Mouse (Mus musculus): ENCODE results near the gene Macrod2. TPM values are rescaled to one million over a fixed set of nuclear protein-coding genes. Genes with fewer than 3 reads are reported as not detected.

The Macrod2 gene
- polyA plus RNA-seq, 2 experiments: 2.1 to 7.7 TPM

DNA sequence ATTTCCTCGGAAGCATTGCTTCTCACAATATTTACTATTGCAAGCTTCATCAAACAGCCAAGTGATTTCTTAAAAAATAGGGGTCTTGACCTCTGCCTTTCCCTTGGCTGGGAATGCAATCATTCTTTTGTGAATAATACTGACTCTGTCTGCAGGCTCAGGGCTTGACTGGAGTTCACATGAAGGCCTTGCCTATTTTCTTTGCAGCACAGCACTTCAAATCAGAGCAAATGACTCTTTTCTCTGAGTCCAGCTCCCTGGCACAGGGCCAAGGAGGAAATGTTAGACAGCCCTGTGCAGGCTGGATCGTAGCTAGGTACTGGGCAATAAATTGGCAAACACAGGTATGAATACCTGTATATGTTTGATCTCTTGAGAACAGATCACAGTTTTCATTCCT lies 1464.1 kb downstream of the Macrod2 start:
- no peaks in the 10 kb centered on the region for H3K4me1 ChIP-seq (replicated peaks; ENCODE audit: control insufficient read depth in 2 of 2, insufficient read depth in 2 of 2, low read length in 1 of 2)
- H3K4me3 ChIP-seq (ENCODE audit: insufficient read depth in 1 of 2, low read depth in 2 of 2, low read length in 2 of 2): no peak overlapping the region
- H3K9ac ChIP-seq (replicated peaks): no peak overlapping the region
- H3K27me3 ChIP-seq (ENCODE audit: control insufficient read depth, insufficient read depth, low read length): no peaks in the 10 kb centered on the region
- no peaks in the 10 kb centered on the region for H3K36me3 ChIP-seq (replicated peaks; ENCODE audit: control insufficient read depth, insufficient read depth, low read depth)
- TF ChIP-seq CTCF (IDR thresholded peaks at IDR 0.05; ENCODE audit: low read depth) (no peak), EP300 (IDR thresholded peaks at IDR 0.05; ENCODE audit: low read depth) (no peak)
- ATAC-seq (ENCODE audit: insufficient read depth) (no peak), DNase-seq (ENCODE audit: low read depth in 3 of 3, low spot score in 3 of 3) (no peak)
- no peaks in the 10 kb centered on the region for H3K9me3 ChIP-seq (ENCODE audit: control insufficient read depth, low read length)
- no peak overlapping the region for H3K4me2 ChIP-seq (ENCODE audit: low read depth)
- no peak overlapping the region for H3K27ac ChIP-seq
- WGBS (ENCODE audit: insufficient replicate concordance): 52% methylated on average over 2 of the region's 2 CpGs

DNA sequence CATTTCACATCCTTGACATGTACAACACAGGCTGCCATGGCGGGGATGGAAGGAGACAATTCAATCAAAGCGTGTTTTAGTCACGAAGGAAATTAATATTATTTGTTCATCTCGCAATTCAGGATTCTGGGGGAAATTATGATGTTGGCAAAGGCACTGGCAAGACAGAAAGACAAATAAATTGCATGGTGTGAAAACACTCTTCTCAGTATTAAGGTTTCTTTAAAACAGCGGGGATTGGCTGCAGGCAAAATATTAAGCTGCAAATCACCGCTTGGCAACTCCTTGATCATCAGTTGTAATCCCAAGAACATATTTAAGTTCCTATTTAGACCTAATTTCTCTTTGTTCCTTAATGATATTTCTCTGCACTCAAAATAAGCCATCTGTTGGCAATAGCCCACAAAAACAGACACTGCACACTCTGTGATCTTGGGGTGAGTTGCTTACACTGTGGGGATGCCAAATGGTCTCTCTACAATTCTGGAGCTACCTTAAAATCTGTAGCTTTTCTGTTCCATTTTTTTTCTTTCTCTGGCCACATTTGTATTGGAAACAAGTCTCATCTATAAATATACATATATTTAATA lies 1466.7 kb downstream of the Macrod2 start:
- no peak overlapping the region for H3K27ac ChIP-seq
- ATAC-seq (ENCODE audit: insufficient read depth) (no peak), DNase-seq (ENCODE audit: low read depth in 3 of 3, low spot score in 3 of 3) (no peak)
- H3K9ac ChIP-seq (replicated peaks): no peak overlapping the region
- no peaks in the 10 kb centered on the region for H3K9me3 ChIP-seq (ENCODE audit: control insufficient read depth, low read length)
- no peak overlapping the region for H3K4me3 ChIP-seq (ENCODE audit: insufficient read depth in 1 of 2, low read depth in 2 of 2, low read length in 2 of 2)
- H3K36me3 ChIP-seq (replicated peaks; ENCODE audit: control insufficient read depth, insufficient read depth, low read depth): no peaks in the 10 kb centered on the region
- no peak overlapping the region for H3K4me2 ChIP-seq (ENCODE audit: low read depth)
- WGBS (ENCODE audit: insufficient replicate concordance): 65% methylated on average over 6 of the region's 6 CpGs
- no peaks in the 10 kb centered on the region for H3K4me1 ChIP-seq (replicated peaks; ENCODE audit: control insufficient read depth in 2 of 2, insufficient read depth in 2 of 2, low read length in 1 of 2)
- no peaks in the 10 kb centered on the region for H3K27me3 ChIP-seq (ENCODE audit: control insufficient read depth, insufficient read depth, low read length)
- TF ChIP-seq EP300 (IDR thresholded peaks at IDR 0.05; ENCODE audit: low read depth) (no peak), CTCF (IDR thresholded peaks at IDR 0.05; ENCODE audit: low read depth) (no peak)

DNA sequence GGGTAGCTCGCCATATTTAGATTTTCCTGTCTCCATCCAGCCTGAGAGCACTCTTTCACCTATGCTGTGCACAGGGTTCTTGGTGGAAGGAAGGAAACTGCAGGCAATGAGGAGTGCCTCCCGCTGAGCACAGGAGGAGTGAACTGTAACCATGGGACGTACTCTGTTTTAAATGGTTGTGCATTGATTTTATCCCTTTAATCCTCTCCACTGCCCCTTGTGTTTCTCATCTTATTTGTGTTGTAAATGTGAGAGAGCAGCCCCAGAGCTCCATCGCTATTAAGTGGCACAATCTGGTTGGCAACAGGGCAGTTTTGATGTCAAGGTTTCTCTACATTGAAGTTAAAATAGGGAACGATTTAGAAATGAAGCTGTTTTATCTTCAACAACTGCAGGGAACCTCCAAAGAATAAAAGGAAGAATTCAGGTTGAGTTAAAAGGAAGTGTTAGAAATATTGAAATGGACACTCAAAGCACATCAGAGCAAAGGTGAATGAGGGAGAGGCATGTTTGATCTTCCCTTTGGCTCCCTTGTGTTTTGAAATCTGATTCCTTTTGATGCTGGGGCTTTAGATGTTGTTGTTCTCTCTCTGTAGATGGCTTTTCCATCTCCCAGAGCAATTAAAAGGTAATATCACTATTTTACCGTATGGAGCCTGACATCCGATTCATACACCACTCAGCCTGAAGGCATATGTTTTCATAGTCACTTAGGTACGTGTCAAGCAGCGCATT lies 1467.6 kb downstream of the Macrod2 start:
- TF ChIP-seq EP300 (IDR thresholded peaks at IDR 0.05; ENCODE audit: low read depth) (no peak), CTCF (IDR thresholded peaks at IDR 0.05; ENCODE audit: low read depth) (no peak)
- Histone ChIP-seq H3K9ac (replicated peaks) (no peak overlapping the region), H3K9me3 (ENCODE audit: control insufficient read depth, low read length) (no peaks in the 10 kb centered on the region), H3K4me1 (replicated peaks; ENCODE audit: control insufficient read depth in 2 of 2, insufficient read depth in 2 of 2, low read length in 1 of 2) (no peaks in the 10 kb centered on the region), H3K27ac (no peak overlapping the region), H3K27me3 (ENCODE audit: control insufficient read depth, insufficient read depth, low read length) (no peaks in the 10 kb centered on the region), H3K4me2 (ENCODE audit: low read depth) (no peak overlapping the region), H3K36me3 (replicated peaks; ENCODE audit: control insufficient read depth, insufficient read depth, low read depth) (no peaks in the 10 kb centered on the region), H3K4me3 (ENCODE audit: insufficient read depth in 1 of 2, low read depth in 2 of 2, low read length in 2 of 2) (no peak overlapping the region)
- ATAC-seq (ENCODE audit: insufficient read depth) (no peak), DNase-seq (ENCODE audit: low read depth in 3 of 3, low spot score in 3 of 3) (no peak)
- 48% methylated on average over 9 of the region's 9 CpGs for WGBS (ENCODE audit: insufficient replicate concordance)

DNA sequence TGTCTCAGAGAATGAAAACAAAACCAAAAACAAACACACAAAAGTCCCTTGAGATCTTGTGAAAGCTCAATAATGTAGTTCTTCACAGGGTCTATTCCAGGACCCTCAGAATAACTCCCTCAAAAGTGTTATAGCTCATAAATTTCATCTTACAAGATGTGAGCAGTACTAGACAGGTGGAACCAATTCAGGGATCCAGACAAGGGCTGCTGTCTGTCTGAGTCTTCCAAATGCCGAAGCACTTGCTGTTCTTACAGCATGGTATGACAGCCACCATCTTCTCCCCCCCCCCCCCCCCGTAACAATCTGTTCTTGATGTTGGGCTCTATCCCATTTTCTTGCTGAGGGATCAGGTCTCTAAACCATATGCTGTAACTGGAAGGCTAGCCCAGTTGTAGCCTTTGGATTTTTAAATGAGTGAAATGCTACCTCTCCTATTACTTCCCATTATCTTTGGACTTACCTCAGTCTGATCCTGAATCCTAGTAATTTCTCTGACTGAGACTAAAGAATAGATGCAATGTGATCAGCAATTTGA lies 1468.6 kb downstream of the Macrod2 start:
- Histone ChIP-seq H3K36me3 (replicated peaks; ENCODE audit: control insufficient read depth, insufficient read depth, low read depth) (no peaks in the 10 kb centered on the region), H3K27ac (no peak overlapping the region), H3K4me1 (replicated peaks; ENCODE audit: control insufficient read depth in 2 of 2, insufficient read depth in 2 of 2, low read length in 1 of 2) (no peaks in the 10 kb centered on the region), H3K4me2 (ENCODE audit: low read depth) (no peak overlapping the region), H3K27me3 (ENCODE audit: control insufficient read depth, insufficient read depth, low read length) (no peaks in the 10 kb centered on the region), H3K9ac (replicated peaks) (no peak overlapping the region), H3K4me3 (ENCODE audit: insufficient read depth in 1 of 2, low read depth in 2 of 2, low read length in 2 of 2) (no peak overlapping the region), H3K9me3 (ENCODE audit: control insufficient read depth, low read length) (no peaks in the 10 kb centered on the region)
- no peak for ATAC-seq (ENCODE audit: insufficient read depth)
- DNase-seq (ENCODE audit: low read depth in 3 of 3, low spot score in 3 of 3): no peak
- 58% methylated on average over 2 of the region's 2 CpGs for WGBS (ENCODE audit: insufficient replicate concordance)
- TF ChIP-seq EP300 (IDR thresholded peaks at IDR 0.05; ENCODE audit: low read depth): no peak
- no peak for TF ChIP-seq CTCF (IDR thresholded peaks at IDR 0.05; ENCODE audit: low read depth)

DNA sequence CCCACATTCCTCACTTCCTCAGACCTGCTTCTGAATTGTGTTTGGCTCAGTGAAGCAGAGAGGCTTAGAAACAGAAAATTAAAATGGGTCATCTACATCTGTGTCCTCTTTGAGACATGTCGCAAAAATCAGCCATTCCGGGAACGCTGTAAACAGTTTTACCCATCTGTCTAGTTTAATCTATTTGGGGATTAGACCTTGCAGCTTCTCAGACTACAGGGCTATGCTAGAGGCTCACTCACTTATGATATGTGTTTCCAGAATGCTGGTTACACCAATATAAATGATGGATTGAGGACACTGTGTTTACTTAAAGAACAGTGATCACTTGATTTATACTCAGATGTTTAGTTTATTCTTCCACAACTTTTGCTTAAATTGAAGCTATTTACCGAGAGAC lies 1475.8 kb downstream of the Macrod2 start:
- TF ChIP-seq CTCF (IDR thresholded peaks at IDR 0.05; ENCODE audit: low read depth) (no peak), EP300 (IDR thresholded peaks at IDR 0.05; ENCODE audit: low read depth) (no peak)
- DNase-seq (ENCODE audit: low read depth in 3 of 3, low spot score in 3 of 3): no peak
- no peak for ATAC-seq (ENCODE audit: insufficient read depth)
- H3K4me2 ChIP-seq (ENCODE audit: low read depth): no peak overlapping the region
- H3K4me1 ChIP-seq (replicated peaks; ENCODE audit: control insufficient read depth in 2 of 2, insufficient read depth in 2 of 2, low read length in 1 of 2): no peaks in the 10 kb centered on the region
- no peak overlapping the region for H3K4me3 ChIP-seq (ENCODE audit: insufficient read depth in 1 of 2, low read depth in 2 of 2, low read length in 2 of 2)
- no peak overlapping the region for H3K27ac ChIP-seq
- no peaks in the 10 kb centered on the region for H3K36me3 ChIP-seq (replicated peaks; ENCODE audit: control insufficient read depth, insufficient read depth, low read depth)
- H3K9me3 ChIP-seq (ENCODE audit: control insufficient read depth, low read length): no peaks in the 10 kb centered on the region
- 79% methylated on average over 4 of the region's 4 CpGs for WGBS (ENCODE audit: insufficient replicate concordance)
- no peak overlapping the region for H3K9ac ChIP-seq (replicated peaks)
- no peaks in the 10 kb centered on the region for H3K27me3 ChIP-seq (ENCODE audit: control insufficient read depth, insufficient read depth, low read length)
